Mouse (Mus musculus) MN1 (cell line): ENCODE data around the gene Creld1.
A peak's percentile ranks its signal among the peaks of the same experiment; 100 is the strongest.

Experiments
- DNase-seq: peaks from one replicate; pipeline ENCODE4 v3.0.0-alpha.2; 2016; ENCODE audit warnings: low spot score

Gene Creld1

DNA sequence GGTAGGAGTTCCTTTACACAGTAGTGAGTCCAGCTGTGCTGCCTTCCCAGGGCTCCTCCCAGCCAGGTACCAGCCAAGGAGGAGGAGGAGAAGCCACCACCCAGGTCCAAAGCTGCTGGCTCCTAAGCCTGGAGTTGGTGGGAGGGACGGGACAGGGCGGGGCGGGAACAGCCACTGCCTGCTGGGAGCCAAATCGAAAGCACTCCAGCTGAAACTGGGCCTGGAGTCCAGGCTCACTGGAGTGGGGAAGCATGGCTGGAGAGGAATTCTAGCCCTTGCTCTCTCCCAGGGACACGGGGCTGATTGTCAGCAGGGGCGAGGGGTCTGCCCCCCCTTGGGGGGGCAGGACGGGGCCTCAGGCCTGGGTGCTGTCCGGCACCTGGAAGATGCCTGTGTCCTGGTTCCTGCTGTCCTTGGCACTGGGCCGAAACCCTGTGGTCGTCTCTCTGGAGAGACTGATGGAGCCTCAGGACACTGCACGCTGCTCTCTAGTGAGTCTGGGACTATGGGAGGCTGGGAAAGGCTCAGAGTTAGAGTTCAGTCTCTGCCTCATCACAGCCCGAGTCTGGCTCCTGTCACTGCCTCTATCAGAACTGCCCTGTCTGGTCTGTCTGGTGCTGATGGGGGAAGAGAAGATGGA is 11.7 kb upstream of the Creld1 start, which contains the start of gene Il17rc:
Gene Il17rc, plus strand, starts transcription at position 131 of the 640 bp plus-strand sequence.
- peak; percentile 76 for DNase-seq

GRCm38 (mm10) chr6:113472061-113472460 is 11.0 kb upstream of the Creld1 start:
- peak; percentile 63 for DNase-seq

- DNase-seq, result no peak
Measured at GRCm38 (mm10) chr6:113473246-113473645, 9.9 kb upstream of the Creld1 start.

DNA sequence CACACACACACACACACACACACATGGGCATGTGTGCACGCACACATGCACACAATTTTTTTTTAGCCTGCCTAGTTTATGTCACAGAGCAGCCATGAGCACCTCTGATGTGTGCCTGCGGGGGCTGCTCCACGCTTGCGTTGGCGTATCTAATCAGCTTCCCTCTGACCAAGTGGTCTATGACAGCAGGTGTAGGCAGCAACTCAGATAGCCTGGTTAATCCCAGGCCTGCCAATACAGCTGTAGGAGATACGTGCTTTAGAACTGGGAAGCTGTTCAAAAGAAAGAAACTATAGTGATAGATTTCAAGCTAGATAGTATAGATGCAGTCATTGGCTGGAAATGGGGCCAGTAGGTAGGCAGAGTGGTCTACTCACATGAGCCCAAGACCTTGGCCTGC is 9.4 kb upstream of the Creld1 start:
- no peak for DNase-seq

DNA sequence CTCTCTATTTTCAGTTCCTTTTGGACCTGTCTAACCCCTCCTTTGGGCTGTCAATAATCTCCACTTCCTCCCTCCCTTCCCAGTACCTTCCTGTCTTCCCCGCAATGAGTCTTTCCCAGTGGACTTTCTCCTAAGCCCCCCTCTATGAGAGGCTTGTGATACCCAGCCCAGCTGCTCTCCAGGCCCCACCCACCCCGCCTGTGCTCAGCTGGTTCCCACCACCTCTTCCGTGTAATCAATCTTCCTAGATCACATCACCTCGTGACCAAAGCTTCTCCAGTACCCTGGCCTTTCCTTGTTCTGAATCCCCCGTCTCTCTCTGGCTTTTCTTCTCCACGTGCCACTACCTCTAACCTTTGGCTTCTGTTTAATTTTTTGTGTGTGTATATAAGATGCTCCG is 5.7 kb upstream of the Creld1 start:
- DNase-seq, result no peak

DNA sequence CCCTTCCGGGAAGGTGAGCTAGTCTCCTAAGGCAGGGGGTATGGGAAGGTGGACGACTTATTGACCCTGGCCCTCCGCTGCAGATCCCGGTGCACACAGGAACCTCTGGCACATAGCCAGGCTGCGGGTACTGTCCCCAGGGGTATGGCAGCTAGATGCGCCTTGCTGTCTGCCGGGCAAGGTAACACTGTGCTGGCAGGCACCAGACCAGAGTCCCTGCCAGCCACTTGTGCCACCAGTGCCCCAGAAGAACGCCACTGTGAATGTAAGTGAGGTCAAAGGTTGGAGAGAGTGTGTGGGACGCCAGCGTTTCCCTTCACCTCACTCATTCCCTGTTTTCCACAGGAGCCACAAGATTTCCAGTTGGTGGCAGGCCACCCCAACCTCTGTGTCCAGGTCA is 4.2 kb upstream of the Creld1 start:
- DNase-seq, result no peak

DNA sequence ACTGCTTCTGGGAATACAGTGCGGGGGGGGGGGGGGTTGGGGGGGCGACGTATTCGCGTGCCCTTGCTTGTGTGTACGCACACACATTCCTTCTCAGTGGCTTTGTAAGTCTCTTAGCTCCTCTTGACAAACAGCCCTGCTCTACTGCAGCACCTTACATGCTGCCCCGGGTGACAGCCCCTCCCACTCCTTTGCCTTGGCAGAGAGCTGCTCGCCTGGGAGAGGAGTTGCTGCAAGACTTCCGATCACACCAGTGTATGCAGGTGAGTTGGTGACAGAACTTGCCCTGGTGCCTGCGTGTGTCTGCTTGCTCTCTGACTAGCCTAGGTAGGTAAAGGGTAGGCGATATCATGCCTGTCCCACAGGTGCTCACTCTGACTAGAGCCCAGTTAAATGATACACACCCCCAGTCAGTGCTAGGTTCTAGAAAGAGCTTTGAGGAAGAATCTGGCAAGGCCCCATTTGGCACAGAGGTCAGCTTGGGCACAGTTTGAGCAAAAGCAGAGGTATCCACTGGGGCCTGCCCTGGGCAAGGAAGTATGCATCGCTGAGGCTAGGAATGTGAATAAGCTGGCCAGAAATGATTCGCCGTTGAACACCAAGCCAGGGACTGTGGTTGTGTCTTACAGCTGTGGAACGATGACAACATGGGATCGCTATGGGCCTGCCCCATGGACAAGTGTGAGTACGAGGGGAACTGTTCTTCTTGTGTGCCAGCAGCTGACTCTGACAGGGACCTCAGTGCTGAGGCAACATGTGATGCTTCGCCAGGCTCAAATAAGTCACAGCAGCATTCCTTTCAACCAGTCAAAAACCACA is 2.3 kb upstream of the Creld1 start:
- DNase-seq, result peak; percentile 21

- peak; percentile 58 for DNase-seq
Measured at GRCm38 (mm10) chr6:113482477-113483099, 509 bp upstream of the Creld1 start.

DNA sequence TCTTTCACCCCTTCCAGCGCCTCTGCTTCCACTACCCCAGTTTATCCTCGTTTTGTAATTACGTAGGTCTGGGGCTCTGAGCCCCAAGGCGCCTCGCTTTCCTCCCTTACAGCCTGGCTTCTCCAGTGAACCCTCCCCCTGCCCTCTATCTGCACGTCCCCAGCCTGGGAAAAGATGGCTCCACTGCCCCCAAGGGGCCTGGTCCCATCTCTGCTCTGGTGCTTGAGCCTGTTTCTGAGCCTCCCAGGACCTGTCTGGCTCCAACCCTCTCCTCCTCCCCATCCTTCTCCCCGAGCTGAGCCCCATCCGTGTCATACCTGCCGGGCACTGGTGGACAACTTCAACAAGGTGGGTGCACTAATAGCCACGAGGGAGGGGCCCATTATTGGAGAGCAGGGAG is 632 bp downstream of the Creld1 start:
- DNase-seq, result peak; percentile 70

GRCm38 (mm10) chr6:113487125-113487576 is 4.1 kb downstream of the Creld1 start:
- peak; percentile 64 for DNase-seq

GRCm38 (mm10) chr6:113489410-113489809 is 6.3 kb downstream of the Creld1 start:
- no peak for DNase-seq

GRCm38 (mm10) chr6:113492101-113492864 is 9.2 kb downstream of the Creld1 start:
- no peak for DNase-seq

GRCm38 (mm10) chr6:113494258-113494788 is 11.2 kb downstream of the Creld1 start:
- DNase-seq, result no peak

DNA sequence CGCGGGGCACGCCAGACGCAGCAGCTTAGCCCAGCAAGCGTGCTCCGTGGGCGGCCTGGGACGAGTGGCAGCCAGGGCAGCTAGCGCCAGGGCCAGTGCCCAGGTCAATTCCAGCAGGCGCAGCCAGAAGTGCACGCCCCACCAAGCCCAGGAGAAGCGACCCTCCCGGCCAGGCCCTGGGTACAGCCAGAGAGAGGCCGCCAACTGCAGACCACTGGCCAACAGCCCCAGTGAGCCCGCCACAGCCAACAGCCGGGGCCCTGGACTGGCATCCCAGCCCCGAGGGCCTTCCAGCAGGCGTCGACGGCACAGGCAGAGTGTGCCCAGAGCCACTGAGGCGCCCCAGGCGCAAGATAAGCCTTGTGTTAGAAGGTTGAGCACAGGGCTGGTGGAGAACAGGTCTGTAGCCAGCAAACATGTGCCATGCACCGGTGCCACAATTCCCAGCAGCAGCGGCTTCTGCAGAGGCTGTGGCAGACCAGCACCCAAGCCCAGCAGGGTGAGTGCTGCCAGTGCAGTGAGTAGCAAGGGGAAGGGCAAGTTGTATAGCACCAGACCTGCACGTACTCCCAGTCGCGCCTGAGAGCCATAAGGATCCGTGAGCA is 12.1 kb downstream of the Creld1 start:
- DNase-seq, result no peak

DNA sequence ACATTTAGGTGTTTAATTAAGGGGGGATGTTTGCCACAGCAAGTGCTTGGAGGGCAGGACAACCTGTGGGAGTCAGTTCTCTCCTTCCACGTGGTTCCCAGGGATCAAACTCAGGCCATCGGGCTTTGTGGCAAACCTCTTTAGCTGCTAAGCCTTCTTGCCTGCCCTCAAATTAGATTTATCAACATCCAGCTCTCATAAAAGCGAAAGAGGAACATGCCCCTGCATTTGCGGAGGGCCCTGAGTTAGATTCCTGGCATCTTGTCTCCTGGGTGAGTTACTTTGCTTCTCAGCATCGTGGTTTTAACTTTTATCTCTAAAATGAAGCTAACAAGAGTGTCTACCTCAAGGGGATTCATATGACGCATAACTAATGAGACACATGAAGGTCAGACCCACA is 16.2 kb downstream of the Creld1 start:
- DNase-seq, result no peak

DNA sequence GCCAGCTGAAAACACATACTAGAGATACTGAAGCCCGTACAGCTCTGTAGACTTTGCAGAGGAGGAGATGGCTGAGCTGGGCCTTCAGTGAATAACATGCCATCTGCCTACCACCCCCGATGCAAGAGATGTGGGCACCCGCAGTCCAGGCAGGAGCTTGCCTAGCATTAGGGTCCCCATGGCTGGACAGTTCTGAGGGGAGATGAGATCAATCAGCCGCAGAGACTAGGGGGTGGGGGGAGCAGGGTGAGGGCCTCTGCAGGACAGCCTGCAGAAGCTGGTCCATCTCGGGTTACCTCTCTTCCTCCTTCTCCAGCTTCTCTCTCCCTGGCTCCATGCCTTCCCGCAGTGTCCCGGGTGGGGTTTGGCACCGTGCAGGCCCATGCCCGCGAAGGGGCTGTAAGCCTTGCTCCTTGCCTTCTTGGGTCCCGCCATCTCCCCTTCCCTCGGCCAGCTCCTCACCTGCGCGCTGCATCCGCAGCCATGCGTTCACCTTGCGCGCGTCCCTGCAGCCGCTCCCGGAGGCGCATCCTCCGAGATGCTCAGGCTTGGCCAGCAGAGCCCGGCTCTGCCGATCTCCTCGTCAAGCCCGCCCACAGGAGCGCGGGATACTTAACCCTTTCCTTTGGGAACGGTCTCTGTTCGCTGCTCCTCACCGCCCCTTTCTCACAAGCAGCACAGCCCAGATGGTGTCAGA is 18.4 kb downstream of the Creld1 start, which contains the start of gene Prrt3:
Gene Prrt3, minus strand, starts transcription at position 544 of the 697 bp plus-strand sequence.
- DNase-seq, result peak; percentile 67

DNA sequence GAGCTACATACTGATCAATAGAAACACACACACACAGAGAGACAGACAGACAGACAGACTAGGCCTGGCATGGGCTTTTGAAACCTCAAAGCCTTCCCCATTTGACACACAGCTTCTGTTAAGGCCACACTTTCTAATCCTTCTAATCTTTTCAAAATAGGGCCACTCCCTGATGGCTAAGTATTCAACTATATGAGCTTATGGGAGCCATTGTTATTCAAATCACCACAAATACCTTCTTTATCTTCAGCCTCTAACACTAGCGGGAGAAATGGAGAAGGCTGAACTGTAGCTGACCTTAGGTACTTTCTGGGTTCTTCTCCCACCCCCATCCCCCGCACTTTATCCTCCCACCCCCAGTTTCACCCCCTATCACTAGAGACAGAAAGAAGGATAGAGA is 19.7 kb downstream of the Creld1 start:
- DNase-seq, result no peak

DNA sequence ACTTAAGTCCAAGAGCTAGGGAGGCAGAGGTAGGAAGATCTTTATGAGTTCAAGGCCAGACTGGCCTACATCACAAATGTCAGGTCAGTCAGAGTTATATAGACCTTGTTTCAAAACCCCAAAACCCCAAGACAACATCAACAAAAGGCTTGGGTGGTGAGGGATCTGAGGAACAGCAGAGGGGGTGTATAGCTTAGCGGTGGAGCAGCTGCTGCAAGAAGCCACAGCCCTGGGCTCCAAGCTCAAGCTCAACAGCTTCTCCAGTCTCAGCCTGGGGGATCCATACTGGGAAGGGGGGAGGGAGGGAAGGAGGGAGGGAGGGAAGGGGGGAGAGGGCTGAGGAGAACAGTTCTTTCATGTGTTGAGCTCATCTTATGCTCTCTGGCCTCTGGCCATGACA is 22.6 kb downstream of the Creld1 start:
- DNase-seq, result no peak

- DNase-seq, result no peak
Measured at GRCm38 (mm10) chr6:113507130-113507529, 24.0 kb downstream of the Creld1 start.

- peak; percentile 49 for DNase-seq
Measured at GRCm38 (mm10) chr6:113508272-113508946, 25.3 kb downstream of the Creld1 start.
